14 mouse cellular contexts compared by ENCODE assay signal in the genomic region with DNA sequence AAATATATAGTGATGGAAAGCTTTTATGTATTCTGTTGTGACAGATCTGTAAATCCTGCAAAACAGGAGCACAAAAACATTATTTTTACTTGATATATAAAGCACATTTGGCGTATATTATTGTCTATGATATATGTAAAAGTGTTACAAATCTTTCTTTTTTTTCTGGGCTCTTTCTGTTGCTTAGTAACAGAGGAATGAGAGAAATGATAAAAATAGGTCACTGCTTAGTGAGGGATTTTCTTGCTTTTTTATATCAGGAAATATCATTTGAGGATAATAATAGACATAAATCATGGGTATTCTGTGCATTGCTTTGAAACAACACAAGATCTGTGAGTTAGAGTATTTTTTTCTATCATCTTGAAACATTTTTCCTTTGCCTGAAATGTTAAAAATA.
"Had no signal": no experiment of that assay in that cellular context is flagged by ENCODE, and none has a peak within 500 bp of the region (broad histone marks: within the 10 kb centered on the region; RNA-seq: fewer than 3 reads in every experiment).

No protein-coding gene starts in this region.

- H3K4me1 ChIP-seq: limb, embryonic 15.5 days; liver, embryonic 12.5 days; midbrain, embryonic 12.5 days; neural tube, embryonic 13.5 days; stomach, embryonic 15.5 days had no signal

- H3K27me3 ChIP-seq: limb, embryonic 15.5 days; liver, embryonic 12.5 days; midbrain, embryonic 12.5 days; neural tube, embryonic 13.5 days; stomach, embryonic 15.5 days had no signal

- H3K27ac ChIP-seq: kidney, postnatal 0 days; left cerebral cortex, adult 2 months; limb, embryonic 15.5 days; liver, embryonic 12.5 days; midbrain, embryonic 12.5 days; neural tube, embryonic 13.5 days; stomach, embryonic 15.5 days had no signal

- H3K36me3 ChIP-seq: limb, embryonic 15.5 days; liver, embryonic 12.5 days; midbrain, embryonic 12.5 days; neural tube, embryonic 13.5 days; stomach, embryonic 15.5 days had no signal

- H3K9me3 ChIP-seq: limb, embryonic 15.5 days; liver, embryonic 12.5 days; midbrain, embryonic 12.5 days; neural tube, embryonic 13.5 days; stomach, embryonic 15.5 days had no signal

- H3K4me2 ChIP-seq: limb, embryonic 15.5 days; liver, embryonic 12.5 days; lung, embryonic 14.5 days; midbrain, embryonic 12.5 days; neural tube, embryonic 13.5 days; stomach, embryonic 15.5 days had no signal

- H3K4me3 ChIP-seq: left cerebral cortex, adult 2 months; limb, embryonic 15.5 days; liver, embryonic 12.5 days; midbrain, embryonic 12.5 days; neural tube, embryonic 13.5 days; stomach, embryonic 15.5 days had no signal

- DNase-seq: kidney, adult 9 months; kidney, postnatal 36 days; lung, embryonic 14.5 days; lung, postnatal 10 days; lung, postnatal 4 days; right cerebral cortex, postnatal 14 days; thymus, postnatal 36 days had no signal

- H3K9ac ChIP-seq: limb, embryonic 15.5 days; liver, embryonic 12.5 days; lung, embryonic 14.5 days; midbrain, embryonic 12.5 days; neural tube, embryonic 13.5 days; stomach, embryonic 15.5 days had no signal

- ATAC-seq: liver, embryonic 12.5 days had no signal
